In the genomic region with DNA sequence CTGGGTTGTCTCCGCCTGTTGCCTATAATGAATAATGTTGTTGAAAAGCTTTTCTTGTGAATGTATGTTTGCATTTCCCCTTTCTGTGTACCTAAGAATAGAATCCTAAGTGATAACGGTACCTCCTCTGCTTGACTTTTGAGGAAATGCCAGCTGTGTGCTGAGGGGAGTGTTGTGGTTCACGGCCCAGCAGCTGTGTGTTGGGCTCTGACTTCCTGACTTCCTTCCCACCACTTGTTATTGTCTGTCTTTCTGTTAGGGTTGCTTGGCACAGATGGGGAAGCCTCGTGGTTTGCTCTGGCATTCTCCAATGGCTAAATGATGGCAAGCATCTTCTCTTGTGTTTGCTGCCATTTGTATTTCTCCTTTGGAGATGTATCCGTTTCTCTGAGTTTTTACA, we compare ENCODE assay signal across 15 mouse cellular contexts.
DNase-seq lines count a peak whose midpoint lies in the region; ATAC-seq and TF ChIP-seq lines count a peak whose summit lies in the region.
"Had no signal": no experiment of that assay in that cellular context is flagged by ENCODE, and none has a peak within 500 bp of the region (broad histone marks: within the 10 kb centered on the region; RNA-seq: fewer than 3 reads in every experiment).

No protein-coding gene starts in this region.

- TF ChIP-seq POLR2A in MEL (IDR thresholded peaks at IDR 0.05; ENCODE audit: control insufficient read depth in 1 of 2, insufficient read depth in 1 of 2, low read depth in 1 of 2, low read length in 2 of 2, poor library complexity in 1 of 2) = no peak

- no peaks in the 10 kb centered on the region for H3K27me3 ChIP-seq in lung, postnatal 0 days (replicated peaks; ENCODE audit: insufficient read depth, low read length)
- no peaks in the 10 kb centered on the region for H3K27me3 ChIP-seq in MEL (ENCODE audit: control insufficient read depth in 1 of 2, insufficient read depth in 2 of 2, low read length in 2 of 2)
- H3K27me3 ChIP-seq in kidney, embryonic 15.5 days = no peaks in the 10 kb centered on the region

- no peak for TF ChIP-seq RAD21 in MEL (IDR thresholded peaks at IDR 0.05; ENCODE audit: low read depth, low read length)

- TF ChIP-seq CTCF in lung, postnatal 0 days (IDR thresholded peaks at IDR 0.05) = no peak
- TF ChIP-seq CTCF in MEL (IDR thresholded peaks at IDR 0.05 in 2 of 3, conservative IDR thresholded peaks at IDR 0.05 in 1 of 3; ENCODE audit: control insufficient read depth in 1 of 3, insufficient read depth in 1 of 3, low read depth in 2 of 3, low read length in 3 of 3, poor library complexity in 1 of 3, severe bottlenecking in 1 of 3) = no peak

- H3K4me1 ChIP-seq in lung, postnatal 0 days (ENCODE audit: insufficient read depth, low read depth, low read length) = no peaks in the 10 kb centered on the region
- H3K4me1 ChIP-seq in MEL (ENCODE audit: control insufficient read depth in 1 of 2, insufficient read depth in 2 of 2, low read length in 2 of 2) = peaks cover 2 to 19% of the 10 kb centered on the region in 2 experiments; a peak in 3 of 4 replicates
- H3K4me1 ChIP-seq in kidney, embryonic 15.5 days = peaks cover 10% of the 10 kb centered on the region
- H3K4me1 ChIP-seq: hindbrain, embryonic 10.5 days had no signal

- no peaks in the 10 kb centered on the region for H3K36me3 ChIP-seq in lung, postnatal 0 days (ENCODE audit: insufficient read depth, low read length)
- peaks cover 0 to 15% of the 10 kb centered on the region in 2 experiments; a peak in 2 of 4 replicates for H3K36me3 ChIP-seq in MEL (ENCODE audit: control insufficient read depth in 1 of 2, insufficient read depth in 2 of 2, low read length in 2 of 2)
- H3K36me3 ChIP-seq in kidney, embryonic 15.5 days = no peaks in the 10 kb centered on the region
- H3K36me3 ChIP-seq: hindbrain, embryonic 10.5 days; limb, embryonic 12.5 days had no signal

- DNase-seq in lung, postnatal 0 days (ENCODE audit: low spot score) = peak; percentile 27
- DNase-seq in lung, adult 18-20 months = no peak
- peak; percentile 95 for DNase-seq in MEL (ENCODE audit: low read depth, low spot score)
- DNase-seq in thymus, postnatal 25 days = peak; percentile 69
- no peak for DNase-seq in heart, adult 18-20 months
- no peak for DNase-seq in embryo, embryonic 11 days
- DNase-seq: adrenal gland, postnatal 25 days; cerebellum, adult 11-12 months; kidney, adult 2 months; right cerebral cortex, adult 18-20 months had no signal

- 61% methylated on average over 5 of the region's 5 CpGs for WGBS in lung, postnatal 0 days
- WGBS in kidney, embryonic 15.5 days = 76% methylated on average over 5 of the region's 5 CpGs

- H3K9me3 ChIP-seq in lung, postnatal 0 days (ENCODE audit: low read length) = no peaks in the 10 kb centered on the region
- H3K9me3 ChIP-seq in MEL (replicated peaks; ENCODE audit: insufficient read depth, low read length) = no peaks in the 10 kb centered on the region
- no peaks in the 10 kb centered on the region for H3K9me3 ChIP-seq in kidney, embryonic 15.5 days (replicated peaks)
- H3K9me3 ChIP-seq: forebrain, embryonic 13.5 days; hindbrain, embryonic 10.5 days; limb, embryonic 12.5 days had no signal

- no peak overlapping the region for H3K4me3 ChIP-seq in lung, postnatal 0 days (ENCODE audit: low read depth, low read length)
- H3K4me3 ChIP-seq in MEL (ENCODE audit: control insufficient read depth in 1 of 2, insufficient read depth in 1 of 2, low read depth in 2 of 2, low read length in 2 of 2) = no peak overlapping the region
- no peak overlapping the region for H3K4me3 ChIP-seq in kidney, embryonic 15.5 days (replicated peaks)
- H3K4me3 ChIP-seq: forebrain, embryonic 13.5 days; hindbrain, embryonic 10.5 days; limb, embryonic 12.5 days had no signal

- no peak overlapping the region for H3K4me2 ChIP-seq in lung, postnatal 0 days (replicated peaks; ENCODE audit: low read depth, low read length)
- H3K4me2 ChIP-seq in kidney, embryonic 15.5 days = no peak overlapping the region
- H3K4me2 ChIP-seq: forebrain, embryonic 13.5 days; limb, embryonic 12.5 days had no signal

- TF ChIP-seq EP300 in lung, postnatal 0 days (IDR thresholded peaks at IDR 0.05) = no peak
- TF ChIP-seq EP300 in MEL (IDR thresholded peaks at IDR 0.05; ENCODE audit: low read depth in 1 of 2, low read length in 2 of 2) = peak; percentile 65 to 83

- no peak overlapping the region for H3K9ac ChIP-seq in lung, postnatal 0 days (replicated peaks; ENCODE audit: low read depth)
- no peak overlapping the region for H3K9ac ChIP-seq in MEL (ENCODE audit: control insufficient read depth, low read depth, low read length, poor library complexity, severe bottlenecking)
- H3K9ac ChIP-seq in kidney, embryonic 15.5 days = no peak overlapping the region
- H3K9ac ChIP-seq: forebrain, embryonic 13.5 days; limb, embryonic 12.5 days had no signal

- H3K79me2 ChIP-seq in MEL (ENCODE audit: control insufficient read depth, insufficient read depth, low read length, poor library complexity) = no peaks in the 10 kb centered on the region

- H3K27ac ChIP-seq in lung, postnatal 0 days (ENCODE audit: low read length) = no peak overlapping the region
- peak overlapping the region; percentile 15; the same call in 1 of the 2 replicates for H3K27ac ChIP-seq in MEL (ENCODE audit: control insufficient read depth, low read depth, low read length)
- no peak overlapping the region for H3K27ac ChIP-seq in kidney, embryonic 15.5 days
- H3K27ac ChIP-seq: forebrain, embryonic 13.5 days; hindbrain, embryonic 10.5 days; limb, embryonic 12.5 days had no signal

- no peak for ATAC-seq in lung, postnatal 0 days
- ATAC-seq in megakaryocyte progenitor cell, adult 5-6 weeks (replicated peaks; ENCODE audit: poor library complexity) = peak; percentile 67
- no peak for ATAC-seq in kidney, embryonic 15.5 days (replicated peaks; ENCODE audit: low FRiP score)
- ATAC-seq: forebrain, embryonic 13.5 days had no signal

TF ChIP-seq in MEL, 35 proteins besides CTCF, POLR2A, EP300 and RAD21:
- TF ChIP-seq ZMIZ1 (IDR thresholded peaks at IDR 0.05; ENCODE audit: low read depth, low read length) (no peak), JUND (IDR thresholded peaks at IDR 0.05; ENCODE audit: low read depth, low read length) (no peak), ELF1 (IDR thresholded peaks at IDR 0.05; ENCODE audit: low read depth, low read length) (peak; percentile 75), ZNF384 (IDR thresholded peaks at IDR 0.05; ENCODE audit: low read depth, low read length) (no peak), RCOR1 (IDR thresholded peaks at IDR 0.05; ENCODE audit: low read depth, low read length) (peak; percentile 45), MYC (IDR thresholded peaks at IDR 0.05; ENCODE audit: low read depth, low read length) (0 out of 2 replicates have a peak, but pooled peaks have one; percentile 37), SMC3 (IDR thresholded peaks at IDR 0.05; ENCODE audit: low read depth, low read length) (no peak), UBTF (IDR thresholded peaks at IDR 0.05; ENCODE audit: borderline replicate concordance, insufficient read depth, low read depth, low read length) (0 out of 2 replicates have a peak, but pooled peaks have one; percentile 59), GABPA (IDR thresholded peaks at IDR 0.05; ENCODE audit: low read depth, low read length) (no peak), CHD1 (IDR thresholded peaks at IDR 0.05; ENCODE audit: low read depth, low read length) (no peak), NRF1 (IDR thresholded peaks at IDR 0.05; ENCODE audit: insufficient read depth, low read depth, low read length, poor library complexity, severe bottlenecking) (no peak), TAL1 (IDR thresholded peaks at IDR 0.05; ENCODE audit: low read length) (peak; percentile 54), SIN3A (IDR thresholded peaks at IDR 0.05; ENCODE audit: low read length) (peak; percentile 92), KAT2A (conservative IDR thresholded peaks at IDR 0.05; ENCODE audit: low read depth, low read length) (no peak), MEF2A (IDR thresholded peaks at IDR 0.05; ENCODE audit: extremely low read depth, insufficient replicate concordance, low read depth, low read length, poor library complexity, severe bottlenecking) (peak; percentile 99), MXI1 (IDR thresholded peaks at IDR 0.05; ENCODE audit: low read depth, low read length) (peak; percentile 87), MAX (IDR thresholded peaks at IDR 0.05; ENCODE audit: low read length) (peak; percentile 64; the same call in 1 of the 2 replicates), MYB (IDR thresholded peaks at IDR 0.05; ENCODE audit: low read depth, low read length) (no peak), BHLHE40 (IDR thresholded peaks at IDR 0.05; ENCODE audit: borderline replicate concordance, low read depth, low read length) (peak; percentile 31; the same call in 1 of the 2 replicates), MAZ (IDR thresholded peaks at IDR 0.05; ENCODE audit: low read depth, low read length) (no peak), NELFE (IDR thresholded peaks at IDR 0.05; ENCODE audit: low read depth, low read length) (no peak), ZC3H11A (IDR thresholded peaks at IDR 0.05; ENCODE audit: low read depth, low read length) (no peak), E2F4 (IDR thresholded peaks at IDR 0.05; ENCODE audit: borderline replicate concordance, low read depth, low read length) (no peak), CHD2 (IDR thresholded peaks at IDR 0.05; ENCODE audit: low read length) (no peak), ZKSCAN1 (IDR thresholded peaks at IDR 0.05; ENCODE audit: low read depth, low read length) (no peak), USF2 (IDR thresholded peaks at IDR 0.05; ENCODE audit: borderline replicate concordance in 1 of 2, insufficient read depth in 1 of 2, low read depth in 1 of 2, low read length in 2 of 2) (no peak), HCFC1 (IDR thresholded peaks at IDR 0.05; ENCODE audit: low read depth, low read length) (peak; percentile 53; the same call in 1 of the 2 replicates), POLR2AphosphoS5 (IDR thresholded peaks at IDR 0.05; ENCODE audit: borderline replicate concordance, low read depth, low read length) (no peak), USF1 (IDR thresholded peaks at IDR 0.05; ENCODE audit: low read depth, low read length) (no peak), POLR2AphosphoS2 (IDR thresholded peaks at IDR 0.05; ENCODE audit: low read length) (no peak), MAFK (IDR thresholded peaks at IDR 0.05; ENCODE audit: borderline replicate concordance, low read depth, low read length) (no peak), TBP (IDR thresholded peaks at IDR 0.05; ENCODE audit: low read depth, low read length) (peak; percentile 84), ETS1 (IDR thresholded peaks at IDR 0.05; ENCODE audit: low read depth, low read length) (peak; percentile 99), GATA1 (IDR thresholded peaks at IDR 0.05; ENCODE audit: low read depth, low read length) (peak; percentile 90), TCF12 (IDR thresholded peaks at IDR 0.05; ENCODE audit: low read depth, low read length) (peak; percentile 90)
TF ChIP-seq in MEL: peak in this region for 15.

Comparison
In these comparisons a context has a peak if more than half of its experiments do, and no peak if none do; other contexts are left out.
1. DNase-seq: peak in lung, postnatal 0 days (single experiment), MEL (single experiment) and thymus, postnatal 25 days (single experiment); none in lung, adult 18-20 months (0 of 2), heart, adult 18-20 months (0 of 2) and embryo, embryonic 11 days (single experiment).